Mouse (Mus musculus): Measurements from ENCODE around the gene Gm11492. TPM values are rescaled to one million over a fixed set of nuclear protein-coding genes. Genes with fewer than 3 reads are reported as not detected.

The Gm11492 gene
- total RNA-seq, 1 experiment, result 0.27 TPM

- no peaks in the 10 kb centered on the region for H3K9me3 ChIP-seq (ENCODE audit: control insufficient read depth, insufficient read depth, low read depth, low read length)
- TF ChIP-seq HCFC1 (IDR thresholded peaks at IDR 0.05; ENCODE audit: borderline replicate concordance, insufficient read depth, low read length), result no peak
- TF ChIP-seq ZC3H11A (IDR thresholded peaks at IDR 0.05; ENCODE audit: borderline replicate concordance, low read depth, low read length), result no peak
- TF ChIP-seq ZNF384 (IDR thresholded peaks at IDR 0.05; ENCODE audit: low read depth, low read length), result no peak
- no peak for TF ChIP-seq CHD2 (IDR thresholded peaks at IDR 0.05; ENCODE audit: low read depth, low read length)
- TF ChIP-seq MAFK (IDR thresholded peaks at IDR 0.05; ENCODE audit: insufficient read depth, low read depth, low read length), result no peak
- peaks cover 2 to 12% of the 10 kb centered on the region in 2 experiments; a peak in 1 of 4 replicates for H3K4me1 ChIP-seq (ENCODE audit: control insufficient read depth in 2 of 2, insufficient read depth in 2 of 2, low read length in 2 of 2, poor library complexity in 1 of 2)
- in situ Hi-C loops (cut with MboI; ENCODE audit: low sequenced_read_pairs in 2 of 2, unreplicated experiment in 2 of 2), result no loop called here
- H3K4me3 ChIP-seq (ENCODE audit: insufficient read depth in 1 of 2, low read depth in 1 of 2, low read length in 2 of 2, poor library complexity in 1 of 2, severe bottlenecking in 1 of 2), result no peak overlapping the region
- no peaks in the 10 kb centered on the region for H3K36me3 ChIP-seq (ENCODE audit: control insufficient read depth, insufficient read depth, low read length, poor library complexity, severe bottlenecking)
- no peak for DNase-seq (ENCODE audit: low read depth, low spot score)
- no peak overlapping the region for H3K9ac ChIP-seq (ENCODE audit: insufficient read depth, low read depth, low read length, poor library complexity, severe bottlenecking)
- H3K27ac ChIP-seq (ENCODE audit: insufficient read depth, low read depth, low read length, poor library complexity, severe bottlenecking), result no peak overlapping the region
These were observed 15.7 kb downstream of the Gm11492 start for GRCm38 (mm10) chr11:87581933-87582710.

DNA sequence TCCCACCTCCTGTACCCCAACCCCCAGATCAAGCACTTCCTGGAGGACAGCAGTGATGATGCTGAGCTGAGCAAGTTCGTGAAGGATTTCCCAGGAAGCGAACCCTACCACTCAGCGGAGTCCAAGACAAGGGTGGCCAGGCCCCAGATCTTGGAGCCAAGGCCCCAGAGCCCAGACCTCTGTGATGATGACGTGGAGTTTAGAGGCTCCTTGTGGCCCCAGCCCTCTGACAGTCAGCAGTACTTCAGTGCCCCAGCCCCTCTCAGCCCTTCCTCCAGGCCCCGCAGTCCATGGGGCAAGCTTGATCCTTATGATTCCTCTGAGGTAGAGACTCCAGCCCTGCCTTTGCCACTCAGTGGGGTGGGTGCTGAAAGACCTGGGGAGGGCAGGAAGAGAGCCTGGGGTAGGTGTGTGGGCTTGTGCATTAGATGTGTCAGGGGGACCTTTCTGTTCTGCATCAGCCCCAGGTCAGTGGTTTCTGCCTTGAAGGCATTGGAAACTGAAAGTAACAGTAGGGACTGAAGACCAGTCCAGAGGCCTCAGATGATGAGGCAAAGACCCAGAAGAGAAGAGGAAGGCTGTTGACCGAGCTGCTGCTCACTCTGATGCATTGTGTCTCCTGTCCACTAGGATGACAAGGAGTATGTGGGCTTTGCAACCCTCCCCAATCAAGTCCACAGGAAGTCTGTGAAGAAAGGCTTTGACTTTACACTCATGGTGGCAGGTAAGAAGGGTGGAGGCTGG is 17.0 kb downstream of the Gm11492 start:
- peaks cover 2 to 9% of the 10 kb centered on the region in 2 experiments; a peak in 1 of 4 replicates for H3K4me1 ChIP-seq (ENCODE audit: control insufficient read depth in 2 of 2, insufficient read depth in 2 of 2, low read length in 2 of 2, poor library complexity in 1 of 2)
- H3K4me3 ChIP-seq (ENCODE audit: insufficient read depth in 1 of 2, low read depth in 1 of 2, low read length in 2 of 2, poor library complexity in 1 of 2, severe bottlenecking in 1 of 2), result no peak overlapping the region
- in situ Hi-C loops (cut with MboI; ENCODE audit: low sequenced_read_pairs in 2 of 2, unreplicated experiment in 2 of 2), result no loop called here
- H3K9ac ChIP-seq (ENCODE audit: insufficient read depth, low read depth, low read length, poor library complexity, severe bottlenecking), result no peak overlapping the region
- H3K27ac ChIP-seq (ENCODE audit: insufficient read depth, low read depth, low read length, poor library complexity, severe bottlenecking), result no peak overlapping the region
- DNase-seq (ENCODE audit: low read depth, low spot score), result no peak
- H3K36me3 ChIP-seq (ENCODE audit: control insufficient read depth, insufficient read depth, low read length, poor library complexity, severe bottlenecking), result no peaks in the 10 kb centered on the region
- no peaks in the 10 kb centered on the region for H3K9me3 ChIP-seq (ENCODE audit: control insufficient read depth, insufficient read depth, low read depth, low read length)
- TF ChIP-seq HCFC1 (IDR thresholded peaks at IDR 0.05; ENCODE audit: borderline replicate concordance, insufficient read depth, low read length) (no peak), MAFK (IDR thresholded peaks at IDR 0.05; ENCODE audit: insufficient read depth, low read depth, low read length) (no peak), ZC3H11A (IDR thresholded peaks at IDR 0.05; ENCODE audit: borderline replicate concordance, low read depth, low read length) (no peak)

DNA sequence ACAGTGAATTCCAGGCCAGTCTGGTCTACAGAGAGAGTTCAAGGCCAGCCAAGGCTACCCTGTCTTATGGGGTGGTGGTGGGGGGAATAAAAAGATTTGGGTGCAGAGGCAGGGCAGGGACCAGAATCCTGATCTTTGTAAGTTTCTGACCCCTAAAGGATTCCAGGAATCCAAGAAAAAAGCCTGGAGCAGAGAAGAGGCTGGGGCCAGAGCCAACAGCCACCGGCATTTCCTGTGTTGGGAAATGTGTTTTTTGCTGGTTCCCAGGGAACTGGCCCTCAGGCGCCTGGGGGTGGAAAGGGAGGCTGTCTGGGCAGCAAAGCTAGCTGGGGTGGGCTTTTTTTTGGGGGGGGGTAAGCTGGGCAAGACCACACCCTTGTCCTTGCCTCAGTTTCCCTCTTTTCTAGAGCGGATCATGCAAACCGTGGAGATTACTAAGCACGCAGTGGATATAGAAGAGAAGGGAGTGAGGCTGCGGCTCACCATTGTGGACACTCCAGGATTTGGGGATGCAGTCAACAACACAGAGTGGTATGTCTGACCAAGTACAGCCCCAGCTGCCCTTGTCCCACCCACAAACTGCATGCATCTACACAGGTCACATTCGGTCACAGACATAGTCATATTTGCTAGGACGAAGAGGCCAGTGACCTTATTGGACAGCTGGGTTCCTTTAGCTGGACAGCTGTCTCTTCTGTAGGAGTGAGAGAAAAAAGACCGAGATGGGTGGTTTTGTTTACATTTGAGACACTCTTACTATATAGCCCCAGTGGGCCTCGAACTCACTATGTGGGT is 18.5 kb downstream of the Gm11492 start:
- peaks cover 0 to 12% of the 10 kb centered on the region in 2 experiments; a peak in 1 of 4 replicates for H3K4me1 ChIP-seq (ENCODE audit: control insufficient read depth in 2 of 2, insufficient read depth in 2 of 2, low read length in 2 of 2, poor library complexity in 1 of 2)
- no peak for DNase-seq (ENCODE audit: low read depth, low spot score)
- no peak overlapping the region for H3K9ac ChIP-seq (ENCODE audit: insufficient read depth, low read depth, low read length, poor library complexity, severe bottlenecking)
- H3K27ac ChIP-seq (ENCODE audit: insufficient read depth, low read depth, low read length, poor library complexity, severe bottlenecking), result no peak overlapping the region
- no peaks in the 10 kb centered on the region for H3K36me3 ChIP-seq (ENCODE audit: control insufficient read depth, insufficient read depth, low read length, poor library complexity, severe bottlenecking)
- TF ChIP-seq CHD2 (IDR thresholded peaks at IDR 0.05; ENCODE audit: low read depth, low read length) (no peak), ZNF384 (IDR thresholded peaks at IDR 0.05; ENCODE audit: low read depth, low read length) (no peak), HCFC1 (IDR thresholded peaks at IDR 0.05; ENCODE audit: borderline replicate concordance, insufficient read depth, low read length) (no peak)
- no peaks in the 10 kb centered on the region for H3K9me3 ChIP-seq (ENCODE audit: control insufficient read depth, insufficient read depth, low read depth, low read length)
- in situ Hi-C loops (cut with MboI; ENCODE audit: low sequenced_read_pairs in 2 of 2, unreplicated experiment in 2 of 2), result no loop called here
- no peak overlapping the region for H3K4me3 ChIP-seq (ENCODE audit: insufficient read depth in 1 of 2, low read depth in 1 of 2, low read length in 2 of 2, poor library complexity in 1 of 2, severe bottlenecking in 1 of 2)

DNA sequence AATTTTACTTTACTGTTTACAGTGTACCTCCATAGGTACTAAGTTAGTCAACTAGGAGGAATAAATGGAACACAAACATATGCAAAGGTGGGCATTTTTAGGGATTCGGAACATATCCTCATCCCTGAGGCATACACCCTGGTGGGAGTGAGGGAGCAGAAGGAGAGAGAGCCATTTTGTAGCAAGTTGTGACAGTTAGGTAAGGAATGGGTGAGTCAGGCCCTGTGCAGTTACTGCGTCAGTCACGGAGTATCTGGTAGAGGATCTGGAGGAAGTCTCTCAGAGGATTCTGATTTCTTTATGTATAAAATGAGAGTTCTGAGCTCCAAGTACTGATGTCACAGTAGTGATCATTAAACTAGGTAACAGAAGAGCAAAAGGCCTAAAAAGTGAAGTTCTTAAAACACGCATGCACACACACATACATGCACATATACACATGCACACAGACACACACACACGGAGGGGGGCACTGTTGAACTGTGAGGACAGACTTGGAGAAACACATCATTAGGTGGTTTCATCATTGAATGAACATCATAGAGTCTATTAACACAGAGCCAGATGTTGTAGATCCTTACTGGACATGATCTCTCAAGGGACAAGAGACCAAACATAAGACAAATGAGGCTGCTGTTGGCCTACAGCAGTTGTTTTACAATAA is 20.9 kb downstream of the Gm11492 start:
- H3K27ac ChIP-seq (ENCODE audit: insufficient read depth, low read depth, low read length, poor library complexity, severe bottlenecking), result no peak overlapping the region
- H3K4me1 ChIP-seq (ENCODE audit: control insufficient read depth in 2 of 2, insufficient read depth in 2 of 2, low read length in 2 of 2, poor library complexity in 1 of 2), result peaks cover 0 to 11% of the 10 kb centered on the region in 2 experiments; a peak in 3 of 4 replicates
- H3K4me3 ChIP-seq (ENCODE audit: insufficient read depth in 1 of 2, low read depth in 1 of 2, low read length in 2 of 2, poor library complexity in 1 of 2, severe bottlenecking in 1 of 2), result no peak overlapping the region
- no peak for DNase-seq (ENCODE audit: low read depth, low spot score)
- in situ Hi-C loops (cut with MboI; ENCODE audit: low sequenced_read_pairs in 2 of 2, unreplicated experiment in 2 of 2), result no loop called here
- H3K9me3 ChIP-seq (ENCODE audit: control insufficient read depth, insufficient read depth, low read depth, low read length), result no peaks in the 10 kb centered on the region
- TF ChIP-seq MAFK (IDR thresholded peaks at IDR 0.05; ENCODE audit: insufficient read depth, low read depth, low read length) (no peak), HCFC1 (IDR thresholded peaks at IDR 0.05; ENCODE audit: borderline replicate concordance, insufficient read depth, low read length) (no peak), ZC3H11A (IDR thresholded peaks at IDR 0.05; ENCODE audit: borderline replicate concordance, low read depth, low read length) (no peak), ZNF384 (IDR thresholded peaks at IDR 0.05; ENCODE audit: low read depth, low read length) (no peak), CHD2 (IDR thresholded peaks at IDR 0.05; ENCODE audit: low read depth, low read length) (no peak)
- H3K9ac ChIP-seq (ENCODE audit: insufficient read depth, low read depth, low read length, poor library complexity, severe bottlenecking), result no peak overlapping the region
- H3K36me3 ChIP-seq (ENCODE audit: control insufficient read depth, insufficient read depth, low read length, poor library complexity, severe bottlenecking), result no peaks in the 10 kb centered on the region
